Mouse (Mus musculus): Measurements from ENCODE around the gene Etfb.

DNA sequence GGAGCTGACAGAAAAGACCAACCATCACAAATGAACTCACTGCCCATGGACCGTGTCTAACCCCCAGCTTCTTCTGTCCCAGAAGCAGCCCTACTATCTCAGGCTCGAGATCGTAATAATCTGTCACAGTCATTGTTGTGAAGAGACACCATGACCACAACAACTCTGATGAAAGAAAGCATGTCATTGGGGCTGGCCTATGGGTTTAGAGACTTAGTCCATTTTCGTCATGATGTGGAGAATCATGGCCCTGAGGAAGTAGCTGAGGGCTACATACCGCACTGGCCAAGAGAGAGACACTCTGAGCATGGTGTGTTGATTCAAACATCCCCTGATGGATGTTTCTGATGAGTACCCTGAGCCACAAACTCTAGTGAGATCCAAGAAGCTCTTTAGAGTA, 9.2 kb upstream of the Etfb start:
- TF ChIP-seq POLR2A (IDR thresholded peaks at IDR 0.05; ENCODE audit: extremely low read depth, insufficient read depth, low read length) (no peak), CTCF (IDR thresholded peaks at IDR 0.05; ENCODE audit: extremely low read depth, insufficient read depth, low read length) (no peak)
